Mouse (Mus musculus): ENCODE measurements at regions not wholly inside any gene's neighbourhood (a gene's known extent, or its start where the extent isn't known, plus 50 kb on each side); places are given as distances from the start of the nearest gene placed in this dataset.

DNA sequence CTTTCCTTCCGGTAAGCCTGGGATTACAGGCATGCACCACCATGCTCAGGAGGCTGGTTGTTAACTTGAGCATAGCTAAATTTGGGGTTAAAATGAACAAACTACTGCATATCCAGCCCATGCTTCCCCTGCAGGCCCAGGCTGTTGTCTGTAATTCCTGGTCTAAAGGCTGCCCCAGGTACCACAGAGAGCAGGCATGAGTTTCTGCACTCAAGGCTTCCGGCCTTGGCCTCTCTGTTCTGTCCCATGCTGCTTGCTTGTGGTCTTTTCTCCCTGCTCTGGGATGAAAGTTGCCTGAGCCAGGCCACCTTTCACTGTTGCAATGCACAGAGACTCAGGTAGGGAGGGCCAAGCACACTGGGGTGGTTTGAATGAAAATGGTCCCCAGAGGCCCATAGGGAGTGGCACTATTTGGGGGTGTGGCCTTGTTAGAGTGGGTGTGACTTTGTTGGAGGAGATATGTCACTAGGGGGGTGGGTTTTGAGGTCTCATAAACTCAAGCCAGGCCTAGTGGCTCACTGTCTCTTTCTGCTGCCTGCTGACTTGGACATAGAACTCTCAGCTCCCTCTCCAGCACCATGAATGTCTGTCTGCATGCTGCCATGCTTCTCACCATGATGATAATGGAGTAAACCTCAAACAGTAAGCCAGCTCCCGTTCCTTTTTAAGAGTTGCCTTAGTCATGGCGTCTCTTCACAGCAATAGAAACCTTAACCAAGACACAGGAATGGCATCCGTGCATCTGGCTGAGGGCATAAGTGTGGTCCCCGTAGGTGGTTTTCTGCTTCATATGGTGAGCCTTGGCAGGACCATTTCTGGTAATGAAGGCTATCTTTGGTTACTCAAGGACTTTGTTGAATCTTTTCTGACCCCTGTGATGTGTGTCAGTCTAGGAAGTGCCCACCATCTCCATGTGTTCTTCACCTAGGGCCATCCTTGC lies 86.7 kb upstream of the Zfp366 start:
- peak; percentile 83 for DNase-seq

DNA sequence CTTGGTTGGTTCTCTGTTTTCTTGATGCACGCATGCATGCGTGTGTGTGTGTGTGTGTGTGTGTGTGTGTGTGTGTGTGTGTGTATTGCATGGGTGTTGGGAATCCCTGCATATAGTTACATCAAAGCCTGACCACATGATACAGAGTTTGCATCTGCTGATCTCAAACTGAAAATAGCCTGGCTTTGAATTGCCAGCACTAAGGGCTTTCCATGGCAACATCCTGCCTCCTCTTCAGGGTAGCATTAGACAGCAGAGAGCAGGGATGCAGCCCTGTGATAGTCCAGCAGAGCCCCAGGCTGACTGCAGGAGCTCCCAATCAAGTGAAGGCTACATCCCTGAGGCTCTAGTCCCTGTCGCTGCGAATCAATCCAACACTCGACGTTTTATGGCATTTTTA lies 87.8 kb upstream of the Zfp366 start:
- DNase-seq: peak; percentile 42

DNA sequence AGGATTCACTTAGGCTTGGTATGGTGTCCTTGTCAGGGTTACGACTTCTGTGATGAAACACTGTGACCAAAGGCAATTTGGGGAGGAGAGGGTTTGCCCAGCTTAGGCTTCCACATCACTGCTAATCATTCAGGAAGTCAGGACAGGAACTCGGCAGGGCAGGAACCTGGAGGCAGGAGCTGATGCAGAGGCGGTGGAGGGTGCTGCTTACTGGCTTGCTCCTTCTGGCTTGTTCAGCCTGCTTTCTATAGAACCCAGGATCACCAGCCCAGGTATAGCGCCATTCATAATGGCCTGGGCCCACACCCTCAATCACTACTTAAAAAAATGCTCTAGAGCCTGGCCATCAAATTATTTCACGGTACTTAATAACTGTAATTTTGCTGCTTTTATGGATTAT lies 89.6 kb upstream of the Zfp366 start:
- DNase-seq: peak; percentile 73

DNA sequence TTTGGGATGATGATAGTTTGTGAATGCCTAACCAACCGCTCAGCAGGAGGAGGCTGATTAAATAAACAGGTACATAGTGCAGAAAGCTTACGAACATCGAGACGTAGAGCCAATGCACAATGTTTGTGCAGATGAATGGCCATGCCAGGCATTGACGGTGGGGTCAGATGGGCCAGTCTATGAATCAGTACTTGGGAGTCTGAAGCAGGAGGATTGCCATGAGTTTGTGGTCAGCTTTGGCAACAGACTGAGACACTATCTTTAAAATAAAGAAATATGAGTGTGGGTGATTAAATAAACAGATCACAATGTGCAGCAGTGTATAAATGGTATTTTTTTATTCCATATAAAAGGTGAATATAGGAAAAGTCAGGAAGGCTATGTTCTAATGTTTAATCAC lies 90.4 kb upstream of the Zfp366 start:
- peak; percentile 29 for DNase-seq

DNA sequence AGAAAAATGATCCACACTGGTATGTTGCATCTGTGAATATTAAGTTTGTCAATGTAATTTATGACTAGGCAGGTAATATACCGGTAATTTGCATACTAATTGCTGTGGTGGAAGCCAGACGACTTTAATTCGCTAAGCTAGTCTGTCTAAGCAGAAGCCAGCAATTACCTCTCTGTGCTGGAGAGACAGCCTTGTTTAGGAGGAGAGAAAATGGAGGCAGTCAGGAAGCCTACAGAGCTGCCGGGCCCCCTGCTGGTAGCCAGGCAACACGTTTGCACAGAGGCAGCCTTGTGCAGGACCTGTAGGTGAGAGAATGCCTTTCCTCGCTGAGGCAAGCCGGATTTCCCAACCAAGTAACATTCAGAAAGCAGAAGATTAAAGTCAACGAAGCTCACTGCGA lies 91.4 kb upstream of the Zfp366 start:
- peak; percentile 95 for DNase-seq

GRCm38 (mm10) chr13:99092279-99092930 lies 92.2 kb upstream of the Zfp366 start:
- DNase-seq: peak; percentile 94

DNA sequence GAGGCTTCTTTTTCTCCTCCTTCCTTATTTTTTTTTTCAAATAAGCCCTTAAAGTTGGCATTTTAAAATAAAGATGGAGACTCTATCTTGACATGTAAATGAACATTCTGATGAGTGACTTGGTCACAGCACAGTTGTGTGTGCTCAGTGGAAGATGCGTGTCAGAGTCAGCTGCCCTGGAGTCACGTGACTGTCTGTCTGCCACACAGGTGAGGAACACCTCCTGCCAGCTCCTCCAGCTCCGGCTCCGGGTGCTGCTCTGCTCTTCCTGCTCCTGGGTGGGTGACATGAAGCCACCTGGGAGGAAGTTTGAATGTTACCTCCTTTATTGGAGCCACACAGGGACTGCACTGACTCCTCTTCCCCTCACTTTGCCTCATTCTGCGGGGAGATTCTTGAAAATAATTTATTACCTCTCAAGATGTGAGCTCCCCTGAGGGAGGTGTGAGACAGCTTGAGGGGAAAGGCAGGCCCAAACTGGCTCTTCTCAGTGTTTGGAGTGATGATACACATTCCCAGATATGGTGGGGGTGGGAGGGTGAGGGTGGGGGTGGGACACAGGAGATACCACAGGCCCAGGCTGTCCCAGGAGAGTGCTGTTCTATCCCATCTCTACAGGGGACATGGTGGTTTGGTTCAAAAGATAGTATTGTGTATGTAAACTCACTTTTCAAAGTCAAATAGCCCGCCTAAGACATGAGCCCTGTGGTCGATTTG lies 92.9 kb upstream of the Zfp366 start:
- DNase-seq: peak; percentile 82

GRCm38 (mm10) chr13:99090361-99090760 lies 94.3 kb upstream of the Zfp366 start:
- DNase-seq: peak; percentile 25

DNA sequence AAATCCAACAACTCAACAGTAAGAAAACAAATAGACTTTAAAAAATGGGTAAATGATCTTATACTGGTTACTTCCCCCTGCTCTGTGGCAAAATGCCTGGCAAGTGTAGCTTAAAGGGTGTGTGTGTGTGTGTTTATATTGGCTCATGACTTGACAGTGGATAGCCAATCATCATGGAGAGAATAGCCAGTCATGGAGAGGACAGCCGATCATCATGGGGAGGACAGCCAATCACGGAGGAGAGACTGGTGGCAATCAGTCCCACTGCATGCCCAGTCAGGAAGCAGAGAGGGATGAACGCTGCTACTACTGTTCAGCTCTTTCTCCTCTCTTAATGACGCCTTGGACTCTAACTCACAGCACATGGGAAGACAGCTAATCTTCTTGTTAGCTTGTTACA lies 96.3 kb upstream of the Zfp366 start:
- peak; percentile 48 for DNase-seq

- DNase-seq: peak; percentile 92
Measured at GRCm38 (mm10) chr13:99079331-99079761, 95.0 kb upstream of the 1700024P04Rik start.

- peak; percentile 89 for DNase-seq
Measured at GRCm38 (mm10) chr13:99078643-99079042, 94.3 kb upstream of the 1700024P04Rik start.

DNA sequence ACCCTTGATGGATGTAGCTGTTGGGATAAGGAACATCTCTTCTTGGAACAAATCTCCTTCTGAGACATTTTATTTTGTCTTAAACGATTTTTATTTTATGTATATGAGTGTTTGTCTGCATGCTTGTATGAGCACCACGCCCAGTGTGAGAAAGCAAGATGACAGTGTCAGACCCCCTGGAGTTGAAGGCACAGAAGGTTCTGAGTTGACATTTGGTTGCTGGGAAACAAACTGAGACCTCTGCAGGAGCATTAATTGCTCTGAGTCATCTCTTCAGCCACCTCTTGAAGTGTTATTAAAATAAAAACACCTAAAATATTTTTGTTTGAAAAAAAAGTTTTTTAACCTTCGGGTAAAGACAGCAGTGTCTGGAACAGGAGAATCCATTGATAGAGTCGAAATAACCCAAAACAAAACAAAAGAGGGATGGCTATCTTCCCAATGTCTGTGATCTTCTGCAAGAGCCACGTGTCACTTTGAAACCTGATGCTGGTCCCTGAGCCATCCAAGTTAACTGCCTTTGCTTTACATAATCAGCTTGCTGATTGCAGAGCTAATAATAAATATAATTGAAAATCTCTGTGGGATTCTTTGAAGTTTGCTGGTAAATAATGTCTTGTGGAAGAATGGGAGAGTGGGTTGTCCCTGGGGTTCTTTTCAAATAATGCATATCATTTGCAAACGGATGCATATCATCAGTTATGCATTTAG lies 92.8 kb upstream of the 1700024P04Rik start:
- DNase-seq: peak; percentile 82

- DNase-seq: peak; percentile 85
Measured at GRCm38 (mm10) chr13:99075467-99075866, 91.1 kb upstream of the 1700024P04Rik start.

DNA sequence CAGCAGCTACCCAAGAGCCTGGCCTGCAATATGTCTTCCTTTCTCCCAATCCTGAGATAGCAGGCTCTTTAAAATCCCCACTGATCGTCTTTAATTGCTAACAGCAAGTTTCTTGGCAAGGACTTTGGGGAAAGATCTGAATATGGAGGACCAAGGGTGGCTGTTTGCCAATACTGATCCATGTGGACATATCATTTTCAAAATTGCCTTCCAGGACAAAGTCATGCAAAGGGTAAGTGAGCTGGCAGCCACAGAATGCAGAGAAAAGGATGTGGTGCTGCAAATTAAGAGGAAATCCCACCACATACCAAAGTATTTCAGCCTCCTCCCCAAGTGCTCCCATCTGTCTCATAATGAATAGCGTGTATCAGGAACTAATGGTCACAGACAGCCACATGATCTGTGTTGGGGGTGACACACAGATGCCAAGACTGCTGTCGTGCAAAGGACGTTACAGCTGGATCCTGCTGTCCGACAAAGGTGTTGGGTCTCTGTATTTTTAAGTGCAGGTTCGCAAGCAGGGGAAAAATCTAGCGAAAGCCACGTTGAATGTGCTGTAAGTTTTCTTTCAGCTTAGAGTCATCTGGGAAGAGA lies 87.6 kb upstream of the 1700024P04Rik start:
- no peak for DNase-seq

DNA sequence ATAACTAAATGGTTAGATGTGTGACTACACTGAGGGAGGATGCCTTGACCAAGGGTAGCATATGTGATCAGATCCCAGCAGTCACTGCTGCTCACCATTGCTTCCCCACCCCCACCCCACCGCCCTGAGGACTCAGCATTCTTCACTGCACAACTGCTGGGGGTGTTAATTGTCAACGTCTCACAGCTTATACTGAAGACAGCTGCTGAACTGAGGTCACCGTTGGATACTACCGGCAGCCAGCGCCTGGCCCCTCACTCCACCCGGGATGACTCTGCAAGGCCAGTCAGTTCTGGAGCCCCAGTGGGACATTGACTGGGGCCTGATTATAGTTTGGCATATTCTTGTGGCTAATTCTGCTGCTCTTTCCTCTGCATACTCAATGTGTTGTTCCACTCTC lies 87.0 kb upstream of the 1700024P04Rik start:
- peak; percentile 98 for DNase-seq

- DNase-seq: peak; percentile 66
Measured at GRCm38 (mm10) chr13:99069767-99070166, 85.4 kb upstream of the 1700024P04Rik start.

DNA sequence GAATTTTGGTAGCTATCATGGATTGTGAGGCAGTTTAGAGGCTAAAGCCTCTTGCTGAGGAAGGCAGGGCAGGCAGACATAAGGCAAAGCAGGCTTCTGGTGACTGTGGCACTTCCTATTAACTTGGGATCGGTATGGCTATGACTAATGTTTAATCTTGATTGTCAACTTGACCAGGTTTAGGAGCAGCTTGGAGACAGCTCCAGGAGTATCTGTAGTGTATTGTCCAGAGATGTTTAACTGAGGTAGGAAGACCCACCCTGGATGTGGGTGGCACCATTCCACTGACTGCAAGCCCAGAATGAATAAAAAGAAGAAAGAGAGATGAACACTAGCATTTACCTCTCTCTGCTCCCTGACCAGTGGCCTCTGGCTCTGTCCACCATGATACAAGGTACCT lies 83.1 kb upstream of the 1700024P04Rik start:
- DNase-seq: peak; percentile 59

GRCm38 (mm10) chr13:99063431-99063830 lies 79.1 kb upstream of the 1700024P04Rik start:
- DNase-seq: peak; percentile 25

DNA sequence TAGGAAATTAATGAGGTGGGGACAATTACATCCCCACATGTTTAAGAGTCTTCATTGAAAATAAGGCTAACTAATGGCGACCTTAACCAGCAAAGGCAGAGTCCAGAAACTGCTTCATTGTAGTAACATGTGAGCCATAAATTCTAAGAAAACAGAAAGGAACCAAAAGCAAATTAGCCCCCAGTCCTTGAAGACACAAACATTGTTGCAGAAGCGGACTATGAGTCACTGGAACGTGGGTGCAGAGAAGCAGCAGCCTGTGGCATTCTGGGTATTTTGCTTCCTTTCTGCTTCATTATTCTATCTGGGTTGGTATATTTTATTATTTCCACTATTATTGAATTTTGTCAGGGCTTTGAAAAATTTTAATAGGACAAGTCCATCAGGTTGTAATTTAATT lies 78.6 kb upstream of the 1700024P04Rik start:
- peak; percentile 35 for DNase-seq

- DNase-seq: peak; percentile 97
Measured at GRCm38 (mm10) chr13:99058131-99058970, 74.0 kb upstream of the 1700024P04Rik start.

GRCm38 (mm10) chr13:99057696-99058095 lies 73.3 kb upstream of the 1700024P04Rik start:
- DNase-seq: peak; percentile 85

GRCm38 (mm10) chr13:99057293-99057588 lies 72.9 kb upstream of the 1700024P04Rik start:
- DNase-seq: no peak

Data from heart, adult 11 months (tissue).